Comparison of ENCODE assay signal across 21 mouse cellular contexts in the genomic region with DNA sequence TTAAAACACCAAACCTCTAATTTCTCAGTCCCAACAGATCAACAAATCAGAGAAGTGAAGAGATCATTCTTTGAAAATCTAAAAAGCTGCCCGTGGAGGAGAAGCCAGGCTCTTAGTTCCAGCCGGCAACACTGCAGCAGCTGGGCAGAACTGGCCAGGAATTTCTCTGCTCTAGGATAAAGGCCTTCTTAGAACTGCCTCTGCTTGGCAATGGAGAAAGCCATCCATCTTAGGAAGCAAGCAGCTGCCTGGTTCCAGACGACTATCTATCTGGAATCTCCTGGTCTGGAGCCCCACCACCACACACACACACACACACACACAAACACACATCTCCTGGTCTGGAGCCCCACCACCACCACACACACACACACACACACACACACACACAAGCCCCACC. TPM values are rescaled to one million over a fixed set of nuclear protein-coding genes. Genes with fewer than 3 reads are reported as not detected.
DNase-seq lines count a peak whose midpoint lies in the region; ATAC-seq and TF ChIP-seq lines count a peak whose summit lies in the region.
"Had no signal": no experiment of that assay in that cellular context is flagged by ENCODE, and none has a peak within 500 bp of the region (broad histone marks: within the 10 kb centered on the region; RNA-seq: fewer than 3 reads in every experiment).

No protein-coding gene starts in this region.

- peaks cover 89% of the 10 kb centered on the region for H3K4me1 ChIP-seq in heart, embryonic 11.5 days (ENCODE audit: control insufficient read depth, insufficient read depth, low read length)
- H3K4me1 ChIP-seq in embryonic facial prominence, embryonic 10.5 days, result peaks cover 93% of the 10 kb centered on the region
- peaks cover 90% of the 10 kb centered on the region for H3K4me1 ChIP-seq in limb, embryonic 12.5 days (replicated peaks)
- no peaks in the 10 kb centered on the region for H3K4me1 ChIP-seq in cerebellum, adult 2 months (ENCODE audit: control insufficient read depth, insufficient read depth, low read length)

- 14% methylated on average over 3 of the region's 3 CpGs for WGBS in heart, embryonic 11.5 days (ENCODE audit: insufficient replicate concordance)
- WGBS in embryonic facial prominence, embryonic 10.5 days, result 33% methylated on average over 3 of the region's 3 CpGs
- WGBS in limb, embryonic 12.5 days, result 6% methylated on average over 3 of the region's 3 CpGs
- 38% methylated on average over 3 of the region's 3 CpGs for WGBS in cerebellum, adult 2 months

- no peaks in the 10 kb centered on the region for H3K27me3 ChIP-seq in heart, embryonic 11.5 days (ENCODE audit: control insufficient read depth, insufficient read depth, low read length)
- H3K27me3 ChIP-seq in embryonic facial prominence, embryonic 10.5 days (replicated peaks; ENCODE audit: low read depth, poor library complexity, severe bottlenecking), result no peaks in the 10 kb centered on the region
- no peaks in the 10 kb centered on the region for H3K27me3 ChIP-seq in limb, embryonic 12.5 days
- no peaks in the 10 kb centered on the region for H3K27me3 ChIP-seq in cerebellum, adult 2 months (ENCODE audit: control insufficient read depth, insufficient read depth, low read length)
- H3K27me3 ChIP-seq: embryonic facial prominence, embryonic 13.5 days; heart, embryonic 15.5 days; stomach, embryonic 15.5 days had no signal

- H3K36me3 ChIP-seq in heart, embryonic 11.5 days (ENCODE audit: control insufficient read depth, insufficient read depth, low read length), result no peaks in the 10 kb centered on the region
- H3K36me3 ChIP-seq in embryonic facial prominence, embryonic 10.5 days (replicated peaks), result peaks cover 8% of the 10 kb centered on the region
- no peaks in the 10 kb centered on the region for H3K36me3 ChIP-seq in limb, embryonic 12.5 days
- H3K36me3 ChIP-seq: embryonic facial prominence, embryonic 13.5 days; heart, embryonic 15.5 days; stomach, embryonic 15.5 days had no signal

- no peak overlapping the region for H3K9ac ChIP-seq in heart, embryonic 11.5 days (ENCODE audit: low read depth, low read length)
- no peak overlapping the region for H3K9ac ChIP-seq in limb, embryonic 12.5 days (replicated peaks)
- H3K9ac ChIP-seq: embryonic facial prominence, embryonic 13.5 days; heart, embryonic 15.5 days; stomach, embryonic 15.5 days had no signal

- no peak for TF ChIP-seq CTCF in cerebellum, adult 2 months (IDR thresholded peaks at IDR 0.05; ENCODE audit: borderline replicate concordance, insufficient read depth, low read depth, low read length)

- H3K4me2 ChIP-seq in heart, embryonic 11.5 days, result no peak overlapping the region
- no peak overlapping the region; the same call in 1 of the 2 replicates for H3K4me2 ChIP-seq in limb, embryonic 12.5 days
- H3K4me2 ChIP-seq: heart, embryonic 15.5 days; liver, embryonic 11.5 days; stomach, embryonic 15.5 days had no signal

- no peak overlapping the region for H3K4me3 ChIP-seq in heart, embryonic 11.5 days (ENCODE audit: low read depth, low read length)
- H3K4me3 ChIP-seq in embryonic facial prominence, embryonic 10.5 days, result no peak overlapping the region
- no peak overlapping the region for H3K4me3 ChIP-seq in limb, embryonic 12.5 days (replicated peaks)
- H3K4me3 ChIP-seq in cerebellum, adult 2 months (replicated peaks; ENCODE audit: insufficient read depth, low read depth, low read length), result no peak overlapping the region
- H3K4me3 ChIP-seq: embryonic facial prominence, embryonic 13.5 days; gastrocnemius, adult 2 months; heart, embryonic 15.5 days; stomach, embryonic 15.5 days had no signal

- H3K9me3 ChIP-seq in heart, embryonic 11.5 days (replicated peaks; ENCODE audit: control insufficient read depth, low read length), result no peaks in the 10 kb centered on the region
- no peaks in the 10 kb centered on the region for H3K9me3 ChIP-seq in embryonic facial prominence, embryonic 10.5 days
- H3K9me3 ChIP-seq in limb, embryonic 12.5 days, result no peaks in the 10 kb centered on the region
- H3K9me3 ChIP-seq: embryonic facial prominence, embryonic 13.5 days; heart, embryonic 15.5 days; stomach, embryonic 15.5 days had no signal

- peak overlapping the region; percentile 17; the same call in 1 of the 2 replicates for H3K27ac ChIP-seq in heart, embryonic 11.5 days (ENCODE audit: low read depth, low read length)
- H3K27ac ChIP-seq in embryonic facial prominence, embryonic 10.5 days (replicated peaks), result peak overlapping the region; percentile 63
- H3K27ac ChIP-seq in limb, embryonic 12.5 days, result 0 out of 2 replicates have a peak overlapping the region, but pooled peaks have one; percentile 54
- H3K27ac ChIP-seq in cerebellum, adult 2 months (ENCODE audit: insufficient read depth, low read length), result no peak overlapping the region
- H3K27ac ChIP-seq: gastrocnemius, adult 2 months; stomach, embryonic 15.5 days had no signal

- TF ChIP-seq POLR2A in cerebellum, adult 2 months (IDR thresholded peaks at IDR 0.05; ENCODE audit: borderline replicate concordance, insufficient read depth, low read length), result no peak

- no peak for ATAC-seq in heart, embryonic 11.5 days (replicated peaks; ENCODE audit: insufficient number of reproducible peaks, low FRiP score, low TSS enrichment)
- ATAC-seq in limb, embryonic 12.5 days (ENCODE audit: insufficient number of reproducible peaks, insufficient read depth, low FRiP score, low TSS enrichment, low read depth), result no peak

- DNase-seq in heart, adult 8-10 months (ENCODE audit: low spot score), result no peak
- peak; percentile 36 for DNase-seq in lung, postnatal 10 days
- no peak for DNase-seq in lung, postnatal 14 days
- no peak for DNase-seq in embryonic facial prominence, embryonic 10.5 days (ENCODE audit: low spot score)
- no peak for DNase-seq in cerebellum, postnatal 25 days
- DNase-seq in cerebellum, adult 2 months, result no peak
- DNase-seq: adrenal gland, postnatal 10 days; cerebellum, postnatal 36 days; gastrocnemius, adult 2 months; kidney, adult 11 months; kidney, postnatal 25 days; left cerebral cortex, postnatal 4 days; lung, adult 2 months; right cerebral cortex, postnatal 25 days; thymus, adult 18-20 months had no signal

RNA-seq across cellular contexts. Expression of a gene that starts 21.7 kb away (rescaled TPM):
- polyA plus RNA-seq in heart, embryonic 11.5 days (2014; fragmentation: Nextera tagmentation; extraction: Ambion mirVana), result 28.0 and 31.7 TPM in 2 replicates
- total RNA-seq in heart, adult 8-10 months (2022), result 1 to 10 TPM; 2.9 to 5.4 (median 3.4) TPM
- polyA plus RNA-seq in embryonic facial prominence, embryonic 10.5 days (2016; fragmentation: Nextera tagmentation; extraction: Ambion mirVana), result 51.0 and 64.3 TPM in 2 replicates
- 19.0 and 22.4 TPM in 2 replicates for polyA plus RNA-seq in limb, embryonic 12.5 days (2016; fragmentation: Nextera tagmentation; extraction: Ambion mirVana)
- 5.8 and 6.4 TPM in 2 replicates for polyA plus RNA-seq in cerebellum, adult 2 months (2012; rRNA removed)

RNA-seq across cellular contexts. Expression of a gene that starts 49.2 kb away (rescaled TPM):
- polyA plus RNA-seq in heart, embryonic 11.5 days (2014; fragmentation: Nextera tagmentation; extraction: Ambion mirVana), result 64.2 and 73.5 TPM in 2 replicates
- total RNA-seq in heart, adult 8-10 months (2022), result 10 to 100 TPM; 23.8 to 36.5 (median 29.3) TPM
- polyA plus RNA-seq in embryonic facial prominence, embryonic 10.5 days (2016; fragmentation: Nextera tagmentation; extraction: Ambion mirVana), result 93.6 and 94.8 TPM in 2 replicates
- polyA plus RNA-seq in limb, embryonic 12.5 days (2016; fragmentation: Nextera tagmentation; extraction: Ambion mirVana), result 79.6 and 83.3 TPM in 2 replicates
- polyA plus RNA-seq in cerebellum, adult 2 months (2012; rRNA removed), result 144 TPM in 2 replicates
